Mouse (Mus musculus) adrenal gland, adult 8-10 months (tissue): ENCODE measurements around the gene Cdc42. TPM values are rescaled to one million over a fixed set of nuclear protein-coding genes. Genes with fewer than 3 reads are reported as not detected.

Source experiments
- DNase-seq: peaks from one replicate; pipeline ENCODE4 v3.0.0; 2022
- total RNA-seq, 4 experiments: library from RNA; stranded (reverse); gene quantifications; 2 replicates each; pipeline ENCODE4 v1.2.4; 2022

The Cdc42 gene
- total RNA-seq, 4 experiments from 2014 or later = 385 to 468 (median 412) TPM

DNA sequence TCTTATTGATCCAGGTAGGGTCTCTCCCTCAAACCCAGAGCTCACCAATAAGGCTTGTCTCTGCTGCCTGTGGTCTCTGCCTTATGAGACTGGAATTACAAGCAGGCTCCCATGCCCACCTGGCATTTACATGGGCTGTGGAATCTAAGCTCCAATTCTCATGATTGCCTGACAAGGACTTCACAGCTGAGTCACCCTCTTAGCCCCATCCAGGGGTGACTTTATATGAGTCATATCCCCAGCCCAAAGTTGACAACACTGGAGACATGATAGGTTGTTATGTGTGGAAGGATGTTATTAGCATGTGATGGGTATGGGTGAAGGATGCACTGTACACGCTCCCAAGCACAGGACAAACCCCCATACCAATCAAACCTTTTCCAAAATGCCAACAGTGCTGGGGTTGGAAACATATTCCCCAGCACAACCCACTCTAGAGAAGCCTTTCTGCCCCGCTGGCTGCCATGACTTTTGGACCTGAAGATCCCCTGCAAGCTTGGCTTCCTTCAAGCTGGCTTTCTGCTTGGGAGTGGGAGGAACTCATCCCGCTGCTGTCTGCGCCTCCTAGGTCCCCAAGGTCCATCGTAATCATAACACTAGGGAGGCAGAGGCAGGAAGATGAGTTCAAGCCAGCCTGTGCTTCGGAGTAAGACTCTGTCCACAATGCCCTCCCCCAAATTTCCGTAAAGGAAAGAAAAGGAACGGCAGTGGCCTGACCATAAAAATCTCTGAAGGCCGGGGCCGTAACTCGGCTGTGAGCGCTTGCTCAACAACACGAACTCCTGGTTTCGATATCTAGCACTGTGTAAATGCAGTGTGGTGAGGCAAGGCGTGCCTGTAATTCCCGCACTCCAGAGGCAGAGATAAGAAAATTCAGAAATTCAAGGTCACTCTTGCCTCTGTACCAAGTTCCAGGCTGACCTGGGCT, 14.3 kb upstream of the Cdc42 start:
- no peak for DNase-seq

DNA sequence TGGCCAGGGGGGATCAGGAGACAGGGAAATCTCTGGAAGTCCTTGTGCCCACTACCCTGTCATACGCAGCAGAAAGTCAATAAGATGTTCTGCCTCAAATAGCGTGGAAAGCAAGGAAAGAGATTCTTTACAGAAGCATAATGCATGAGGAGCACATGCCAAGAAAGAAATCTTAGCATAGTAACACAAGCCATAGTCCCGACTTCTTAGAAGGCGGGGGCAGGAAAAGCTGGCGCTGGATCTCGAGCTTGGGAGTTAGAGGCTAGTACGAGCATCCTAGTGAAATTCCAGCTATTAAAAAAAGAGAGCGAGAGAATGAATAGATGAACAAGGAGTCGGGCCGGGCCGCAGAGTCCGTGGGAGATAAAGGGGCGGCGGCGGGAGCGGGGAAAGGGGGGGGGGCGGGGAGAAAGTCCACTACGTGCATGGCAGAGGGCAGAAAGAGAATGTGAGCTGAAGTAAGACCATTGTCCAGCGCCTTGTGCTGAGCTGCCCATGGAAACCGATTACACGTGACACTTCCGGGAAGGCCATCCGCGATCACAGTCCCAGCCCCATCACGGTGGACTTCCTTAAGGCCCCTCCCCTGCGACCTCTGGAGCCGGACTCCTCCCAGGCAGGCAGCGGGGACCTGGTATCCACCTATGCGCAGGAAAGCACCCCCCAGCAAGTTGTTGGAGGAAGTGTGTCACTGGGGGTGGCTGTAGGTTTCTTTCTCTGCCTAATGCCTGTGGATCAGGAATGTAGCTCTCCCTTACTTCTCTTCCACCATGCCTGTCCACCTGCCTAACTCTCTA, 12.6 kb upstream of the Cdc42 start:
- peak; percentile 47 for DNase-seq

DNA sequence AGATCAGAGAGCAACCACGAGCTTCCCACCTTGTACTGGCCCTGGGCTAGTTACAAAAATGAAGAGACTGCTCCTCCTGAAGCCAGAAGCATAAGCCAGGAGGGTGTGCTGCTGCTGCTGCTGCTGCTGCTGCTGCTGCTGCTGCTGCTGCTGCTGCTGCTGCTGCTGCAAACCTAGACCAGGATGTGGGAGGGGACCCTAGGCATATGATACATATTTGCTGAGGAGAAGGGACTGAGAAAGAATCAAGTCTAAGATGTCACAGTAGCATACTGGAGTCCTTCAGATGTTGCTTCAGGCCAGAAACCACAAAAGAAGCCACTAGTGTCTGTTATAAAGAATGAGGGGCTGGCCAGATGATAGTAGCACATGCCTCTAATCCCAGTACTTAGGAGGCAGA, 10.7 kb upstream of the Cdc42 start:
- no peak for DNase-seq

DNA sequence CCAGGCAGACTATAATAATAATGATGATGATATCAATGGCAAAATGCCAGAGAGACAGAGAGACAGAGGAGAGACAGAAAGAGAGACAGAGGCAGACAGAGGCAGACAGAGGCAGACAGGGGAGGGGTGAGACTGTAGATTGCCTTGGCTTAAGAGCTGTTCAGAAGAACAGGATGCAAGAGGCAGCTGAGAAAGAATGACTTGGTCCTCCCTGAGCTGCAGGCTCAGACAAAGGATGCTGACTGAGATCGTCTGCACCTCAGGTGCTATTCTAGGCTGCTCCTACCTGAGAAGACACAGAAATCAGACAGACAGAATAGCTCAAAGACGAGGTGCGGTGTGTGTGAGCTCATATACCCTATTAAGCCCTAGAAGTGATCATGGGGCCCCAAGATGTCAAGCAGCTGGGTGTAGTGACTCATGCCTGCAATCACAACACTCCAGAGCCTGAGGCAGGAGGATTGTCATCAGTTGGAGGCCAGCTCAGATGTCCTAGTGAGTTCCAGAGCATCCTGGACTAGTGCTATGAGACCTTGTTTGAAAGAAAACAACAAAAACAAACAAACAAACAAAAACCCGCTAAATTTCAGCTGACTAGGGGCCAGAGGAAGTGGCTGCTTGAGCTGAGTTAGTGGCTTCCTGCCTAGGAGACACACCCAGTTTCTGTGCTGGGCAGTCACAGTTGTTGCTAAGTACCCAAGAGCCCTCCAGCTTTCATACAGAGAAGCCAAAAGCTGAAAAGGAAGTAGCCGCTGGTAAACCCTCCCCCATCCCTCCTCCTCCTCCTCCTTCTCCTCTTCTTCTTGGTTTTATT, 10.0 kb upstream of the Cdc42 start:
- no peak for DNase-seq

DNA sequence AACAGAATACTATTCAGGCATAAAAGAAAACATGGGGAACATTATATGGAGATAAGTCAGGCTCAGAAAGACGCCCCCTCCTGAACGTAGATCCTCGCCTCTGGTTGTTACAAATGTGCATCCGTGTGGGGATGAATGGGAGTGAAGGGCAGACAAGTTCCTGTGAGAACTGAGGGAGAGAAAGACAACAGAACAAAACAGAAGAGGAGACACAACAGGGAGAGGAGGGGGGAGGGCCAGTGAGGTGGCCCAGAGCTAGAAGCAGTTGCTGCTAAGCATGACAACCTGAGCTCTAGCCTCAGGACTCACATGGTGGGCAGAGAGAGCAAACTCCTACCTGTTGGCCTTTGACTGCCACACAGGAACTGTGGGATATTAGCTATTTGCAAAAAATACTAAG, 8.6 kb upstream of the Cdc42 start:
- no peak for DNase-seq

DNA sequence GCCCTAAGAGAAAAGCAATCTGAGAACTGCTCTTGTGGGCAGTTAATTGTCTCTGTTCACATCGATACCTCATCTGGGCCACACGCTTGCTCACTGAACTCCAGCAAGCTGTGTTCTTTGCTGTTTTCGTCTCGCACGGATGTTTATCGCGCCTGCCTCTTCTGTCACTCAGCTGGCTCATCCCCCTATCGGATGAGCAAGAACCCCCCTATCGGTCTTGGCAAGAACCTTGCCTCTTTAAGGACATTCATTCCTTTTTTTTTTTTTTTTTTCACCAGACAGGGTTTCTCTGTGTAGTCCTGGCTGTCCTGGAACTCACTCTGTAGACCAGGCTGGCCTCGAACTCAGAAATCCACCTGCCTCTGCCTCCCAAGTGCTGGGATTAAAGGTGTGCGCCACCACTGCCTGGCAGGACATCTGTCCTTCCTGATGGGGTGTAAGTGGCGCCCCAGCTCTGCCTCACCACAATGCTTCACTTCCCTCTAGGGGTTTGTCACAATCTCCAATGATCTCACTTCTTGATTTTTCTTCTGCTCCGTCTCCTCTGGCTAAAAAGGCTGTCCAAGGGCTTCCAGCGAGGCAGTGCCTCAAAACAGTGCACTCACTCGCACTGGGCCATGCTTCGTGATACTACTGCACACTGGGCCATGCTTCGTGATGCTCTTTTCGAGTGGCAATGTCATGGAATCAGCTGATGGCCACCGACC, 8.0 kb upstream of the Cdc42 start:
- no peak for DNase-seq

DNA sequence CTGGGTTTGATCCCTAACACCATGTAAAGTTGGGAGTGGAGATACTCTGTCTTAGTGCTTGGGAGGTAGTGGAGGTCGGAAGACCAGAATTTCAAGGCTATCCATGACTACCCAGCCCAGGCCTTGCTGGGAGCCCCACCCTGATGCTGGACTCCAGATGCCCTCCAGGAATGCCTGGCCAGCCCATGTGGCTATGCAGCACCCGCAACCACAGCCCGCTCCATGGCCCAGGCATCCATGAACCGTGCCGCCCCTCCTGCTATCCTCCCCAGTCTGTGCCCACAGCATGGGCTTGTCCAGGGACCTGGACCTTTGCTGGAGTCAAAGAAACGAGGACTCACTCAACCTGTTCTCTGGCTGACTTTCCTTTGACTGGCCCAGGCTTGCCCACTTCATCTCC, 7.3 kb upstream of the Cdc42 start:
- DNase-seq = no peak

DNA sequence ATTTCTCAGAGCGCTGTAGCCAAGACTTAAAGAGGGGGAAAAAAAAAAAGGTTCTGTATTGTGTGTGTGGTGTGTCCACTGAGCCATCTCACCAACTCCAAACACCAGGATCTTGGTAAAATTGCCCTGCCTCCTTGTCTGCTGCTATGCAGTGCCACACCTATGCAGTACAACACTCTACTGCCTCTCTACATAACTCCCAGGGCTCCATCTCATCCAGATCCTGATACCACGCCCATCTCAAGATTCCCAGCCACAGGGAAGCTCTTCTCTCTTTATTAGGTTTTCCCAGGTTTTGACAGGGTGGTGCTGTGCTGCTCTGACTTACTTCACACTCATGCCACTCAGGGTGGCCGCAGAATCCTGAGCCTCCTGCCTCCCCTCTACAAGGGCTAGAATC, 3.5 kb upstream of the Cdc42 start:
- no peak for DNase-seq

DNA sequence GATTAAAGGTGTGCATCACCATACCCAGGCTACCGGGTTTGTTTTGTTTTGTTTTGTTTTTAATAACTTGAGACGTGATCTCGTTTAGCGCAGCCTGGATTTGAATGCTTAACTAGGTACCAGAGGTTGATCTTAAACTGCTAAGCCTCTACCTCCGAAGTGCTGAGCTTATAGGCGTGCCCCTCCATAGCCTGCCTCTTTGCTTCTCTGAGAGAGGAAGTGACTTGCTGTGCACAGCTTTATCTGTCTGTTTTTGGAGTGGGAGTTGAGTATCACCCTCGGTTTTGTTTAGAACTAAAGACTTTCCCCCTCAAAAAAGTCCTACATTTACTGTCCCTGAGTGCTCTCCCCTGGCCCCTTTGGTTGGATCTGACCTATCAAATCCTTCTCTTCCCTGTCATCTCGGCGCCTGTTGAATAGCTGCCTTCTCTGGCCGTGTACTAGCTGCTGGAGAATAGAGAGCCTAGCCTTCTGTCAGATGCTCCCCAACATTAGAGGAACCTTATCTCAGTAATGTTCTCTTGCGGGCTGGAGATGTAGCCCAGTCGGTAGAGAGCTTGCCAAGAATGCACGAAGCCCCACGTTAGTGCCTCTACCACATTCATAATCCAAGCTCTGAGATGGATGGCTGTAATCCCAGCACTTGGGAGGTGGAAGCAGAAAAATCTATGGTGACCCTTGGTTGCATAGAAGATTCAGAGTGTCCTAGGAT, 927 bp upstream of the Cdc42 start:
- no peak for DNase-seq

DNA sequence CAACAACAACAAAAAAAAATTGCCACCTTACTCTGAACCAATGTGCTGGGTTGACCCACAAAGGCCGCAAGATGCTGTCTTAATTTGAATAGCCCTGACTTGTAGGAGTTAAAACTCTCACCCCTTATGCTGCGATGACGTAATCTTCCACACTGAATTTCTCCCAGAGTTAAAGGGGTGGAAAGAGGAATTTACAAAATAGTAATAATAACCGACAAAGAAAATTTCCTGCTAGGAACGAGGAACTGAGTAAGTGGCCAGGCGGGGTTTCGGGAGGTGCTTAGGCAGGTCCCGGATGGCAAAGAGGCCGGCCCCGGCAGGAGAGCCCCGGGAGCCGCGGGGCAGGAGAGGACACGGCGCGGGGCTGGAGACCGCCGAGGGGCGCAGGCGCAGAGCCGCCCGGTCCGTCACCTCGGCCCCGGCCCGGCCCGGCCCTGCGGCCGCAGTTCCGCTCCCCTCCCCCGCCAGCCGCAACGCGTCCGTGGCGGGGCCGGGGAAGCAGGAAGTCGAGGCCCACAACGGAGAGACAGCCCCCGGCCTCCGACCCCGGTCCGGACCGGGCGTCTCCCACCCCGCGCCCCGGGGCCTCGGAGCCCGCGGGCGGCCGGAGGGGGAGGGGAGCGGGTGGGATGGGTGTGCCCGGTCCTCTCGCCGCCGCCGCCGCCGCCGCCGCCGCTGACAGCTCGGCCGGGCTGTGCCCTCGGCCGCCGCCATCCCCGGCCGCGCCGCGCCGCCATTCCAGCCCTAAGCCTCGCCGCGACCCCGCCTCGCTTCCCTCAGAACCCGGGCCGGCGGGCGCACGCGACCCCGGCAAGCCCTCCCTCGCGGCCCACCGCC, 628 bp downstream of the Cdc42 start:
- DNase-seq = peak; percentile 61

DNA sequence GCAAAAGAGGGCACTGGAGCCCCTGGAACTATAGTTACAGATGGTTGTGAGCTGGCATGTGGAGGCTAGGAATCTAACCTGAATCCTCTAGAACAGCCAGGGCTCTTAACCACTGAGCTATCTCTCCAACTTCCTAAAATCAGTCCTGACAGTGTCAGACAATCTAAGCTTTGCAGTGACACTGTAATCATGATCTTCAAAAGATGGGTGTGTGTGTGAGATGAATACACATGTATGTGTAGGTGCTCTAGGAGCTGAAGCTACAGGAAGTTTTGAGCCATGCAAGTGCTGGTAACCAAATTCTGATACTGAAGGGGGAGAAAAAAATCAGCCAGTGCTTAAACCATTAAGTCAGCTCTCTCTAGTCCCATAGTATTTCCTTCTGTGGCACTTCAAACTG, 6.9 kb downstream of the Cdc42 start:
- no peak for DNase-seq

DNA sequence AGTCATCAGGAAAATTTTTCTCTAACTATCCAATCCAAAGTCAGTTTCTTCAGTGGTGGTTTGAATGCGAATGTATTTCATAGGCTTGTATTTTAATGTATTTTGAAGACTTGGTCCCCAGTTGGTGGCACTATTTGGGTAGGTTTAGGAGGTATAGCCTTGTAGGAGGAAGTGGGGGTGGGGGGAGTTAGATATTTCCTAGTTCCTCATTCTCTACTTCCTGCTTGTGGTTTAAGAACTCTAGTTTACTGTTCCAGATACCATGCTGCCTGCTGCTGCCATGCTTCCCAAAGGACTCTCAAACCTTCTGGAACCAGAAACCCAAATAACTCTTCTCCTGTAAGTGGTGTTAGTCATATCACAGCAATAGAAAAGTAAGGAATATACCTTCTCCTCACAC, 11.7 kb downstream of the Cdc42 start:
- DNase-seq = no peak

DNA sequence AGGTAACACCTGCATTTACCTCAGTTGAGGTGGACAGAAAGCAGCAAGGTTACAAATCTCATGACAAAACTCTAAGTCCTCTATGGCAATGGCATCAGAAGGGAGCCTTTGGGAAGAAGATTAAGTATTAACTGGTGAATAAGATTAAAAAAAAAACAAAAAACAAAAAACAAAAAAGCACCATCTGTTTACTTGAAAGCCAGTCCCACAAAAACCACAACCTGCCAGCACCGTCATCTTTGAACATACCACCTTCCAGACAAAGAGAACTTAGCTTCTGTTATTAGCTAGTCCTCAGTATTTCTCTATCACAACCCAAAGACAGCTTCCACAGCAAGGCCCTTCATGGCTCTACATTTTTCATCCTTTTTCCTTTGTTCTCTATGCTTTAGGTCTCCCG, 12.4 kb downstream of the Cdc42 start:
- DNase-seq = no peak

DNA sequence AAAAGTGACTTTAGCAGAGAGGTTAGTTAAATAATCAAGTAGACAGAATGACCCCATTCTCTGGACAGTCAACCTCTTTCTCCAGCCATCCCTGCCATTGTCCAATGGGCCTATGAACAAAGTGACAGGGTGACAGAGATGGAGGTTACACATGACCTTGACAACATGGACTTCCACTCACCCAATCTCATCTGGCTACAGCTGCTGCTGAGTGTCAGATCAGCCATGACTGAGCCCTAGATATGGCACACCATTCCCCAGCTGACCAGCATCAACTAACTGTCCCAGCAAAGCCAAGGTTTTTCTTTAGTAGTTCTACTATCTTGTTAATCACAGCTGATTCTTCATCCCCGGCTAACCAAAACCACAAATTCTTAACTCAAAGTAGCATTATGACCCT, 14.7 kb downstream of the Cdc42 start:
- DNase-seq = no peak

DNA sequence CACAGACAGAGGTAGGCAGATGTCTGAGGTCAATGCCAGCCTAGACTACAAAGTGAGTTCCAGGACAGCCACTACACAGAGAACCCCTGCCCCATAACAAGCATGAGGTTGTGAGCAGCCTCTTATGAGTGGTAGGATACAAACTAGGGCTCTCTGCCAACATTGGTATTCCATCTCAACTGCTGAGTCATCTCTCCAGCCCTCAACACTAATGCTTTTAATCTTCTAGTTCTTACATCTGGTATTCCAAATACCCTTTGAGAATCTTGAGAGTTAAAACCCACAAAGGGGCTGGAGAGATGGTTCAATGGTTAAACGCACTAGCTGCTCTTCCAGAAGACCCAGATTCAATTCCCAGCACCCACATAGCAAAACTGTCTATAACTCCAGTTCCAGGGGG, 18.1 kb downstream of the Cdc42 start:
- no peak for DNase-seq

DNA sequence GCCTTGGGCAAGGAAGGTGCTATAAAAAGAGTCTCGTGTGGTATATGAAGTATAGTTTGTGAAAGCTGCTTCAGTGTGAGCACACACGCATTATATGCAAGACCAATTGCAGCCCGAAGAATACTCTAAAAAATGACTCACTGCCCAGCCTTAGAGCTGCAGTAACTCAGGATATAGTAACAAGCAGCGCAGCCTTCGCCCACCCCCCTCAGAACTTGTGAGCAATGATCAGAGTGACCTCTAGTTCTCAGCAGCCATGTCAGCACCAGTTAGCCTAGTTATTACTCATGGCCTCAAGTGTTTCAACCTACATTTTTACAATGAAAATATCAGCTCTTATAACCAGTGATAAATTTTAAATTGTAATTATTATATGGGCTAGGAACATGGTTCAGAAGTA, 21.1 kb downstream of the Cdc42 start:
- no peak for DNase-seq

DNA sequence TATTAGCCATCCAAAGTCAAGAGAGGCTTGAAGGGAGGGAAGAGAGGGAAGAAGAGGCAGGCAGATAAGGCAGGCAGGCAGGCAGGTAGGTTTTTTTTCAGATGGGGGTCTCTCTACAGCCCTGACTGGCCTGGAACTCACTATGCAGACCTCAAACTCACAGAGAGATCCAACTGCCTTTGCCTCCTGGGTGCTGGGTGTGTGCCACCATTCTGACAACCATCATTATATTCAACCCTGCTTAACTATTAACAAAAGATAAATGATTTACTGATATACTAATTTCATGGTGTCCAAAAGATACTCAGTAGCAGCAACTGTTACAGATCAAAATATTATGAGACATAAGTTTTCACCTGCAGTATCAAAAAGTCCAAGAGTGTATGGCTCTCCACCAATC, 25.5 kb downstream of the Cdc42 start:
- DNase-seq = no peak

DNA sequence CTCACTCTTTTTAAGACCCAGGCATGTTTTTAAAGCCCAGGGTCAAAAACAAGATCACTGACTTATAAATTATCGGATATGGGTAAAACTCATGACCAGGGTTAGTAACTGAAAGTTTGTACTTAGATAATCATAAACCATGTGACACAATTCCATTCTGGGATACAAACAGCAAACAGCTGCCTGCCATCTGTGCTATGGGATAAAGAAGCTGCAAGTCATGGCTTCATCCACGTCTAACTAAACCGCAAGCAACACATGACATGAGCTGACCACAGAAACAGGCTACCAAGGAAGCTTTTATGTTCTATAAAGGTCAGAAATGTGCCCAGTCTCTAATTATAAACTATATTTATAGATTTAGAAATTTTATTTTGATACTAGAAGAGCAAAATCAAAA, 31.0 kb downstream of the Cdc42 start:
- DNase-seq = no peak

DNA sequence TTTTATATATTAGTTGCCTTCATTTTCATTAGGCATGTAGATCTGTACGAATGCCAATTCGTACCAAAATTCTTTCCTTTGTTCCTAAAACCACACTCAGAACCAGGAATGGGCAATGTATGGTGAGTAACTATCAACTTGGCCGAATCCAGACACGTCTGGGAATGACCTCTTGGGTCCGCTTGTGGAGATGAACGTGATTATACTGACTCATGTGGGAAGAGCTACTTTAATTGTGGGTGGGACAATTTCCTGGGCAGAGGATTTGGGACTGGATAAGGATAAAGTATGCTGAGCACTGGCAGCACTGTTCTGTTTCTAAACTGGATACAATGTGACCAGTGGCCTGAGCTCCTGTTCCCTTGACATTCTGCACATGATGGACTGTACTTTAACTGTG, 32.6 kb downstream of the Cdc42 start:
- DNase-seq = no peak

DNA sequence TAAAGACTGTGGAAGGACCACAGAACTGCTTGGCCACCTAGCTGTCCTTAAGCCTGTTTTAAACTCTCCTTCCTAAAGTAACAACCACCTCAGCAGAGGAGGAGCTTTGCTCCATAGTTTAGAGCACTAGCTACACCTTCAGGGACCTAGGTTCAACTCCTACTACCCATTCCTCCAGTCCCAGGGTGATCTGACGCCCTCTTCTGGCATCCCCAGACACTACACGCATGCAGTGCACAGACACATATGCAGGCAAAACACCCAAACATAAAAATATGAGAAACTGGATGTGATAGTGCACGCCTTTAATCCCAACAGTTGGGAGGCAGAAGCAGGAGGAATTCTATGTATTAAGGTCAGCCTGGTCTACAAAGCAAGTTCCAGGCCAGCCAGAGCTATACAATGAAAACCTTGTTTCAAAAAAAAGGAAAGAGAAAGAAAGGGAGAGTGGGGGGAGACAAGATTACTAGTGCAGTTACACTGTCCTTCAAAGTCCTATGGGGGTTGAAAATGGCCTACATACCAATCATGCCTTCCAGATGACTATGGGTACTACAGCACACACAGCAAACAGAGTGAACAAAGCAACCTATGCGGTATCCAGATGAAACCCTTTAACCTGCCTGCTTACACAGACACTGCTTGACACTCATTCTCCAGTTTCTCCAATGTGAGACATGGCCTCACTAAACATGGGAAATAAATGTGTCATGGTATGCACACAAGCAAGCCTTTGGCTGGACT, 41.3 kb downstream of the Cdc42 start:
- DNase-seq = no peak
